Mouse (Mus musculus) testis, postnatal 10 days (tissue): ENCODE measurements around the gene Itfg1.
"Not testable (repeated sequence)": the region's sequence is repeated elsewhere in the genome, so short reads cannot be mapped to it uniquely, and the experiment has no call there.

ENCODE experiments used
- DNase-seq: peaks from one replicate; pipeline ENCODE4 v3.0.0; 2021; ENCODE audit warnings: low spot score

Itfg1 gene

DNA sequence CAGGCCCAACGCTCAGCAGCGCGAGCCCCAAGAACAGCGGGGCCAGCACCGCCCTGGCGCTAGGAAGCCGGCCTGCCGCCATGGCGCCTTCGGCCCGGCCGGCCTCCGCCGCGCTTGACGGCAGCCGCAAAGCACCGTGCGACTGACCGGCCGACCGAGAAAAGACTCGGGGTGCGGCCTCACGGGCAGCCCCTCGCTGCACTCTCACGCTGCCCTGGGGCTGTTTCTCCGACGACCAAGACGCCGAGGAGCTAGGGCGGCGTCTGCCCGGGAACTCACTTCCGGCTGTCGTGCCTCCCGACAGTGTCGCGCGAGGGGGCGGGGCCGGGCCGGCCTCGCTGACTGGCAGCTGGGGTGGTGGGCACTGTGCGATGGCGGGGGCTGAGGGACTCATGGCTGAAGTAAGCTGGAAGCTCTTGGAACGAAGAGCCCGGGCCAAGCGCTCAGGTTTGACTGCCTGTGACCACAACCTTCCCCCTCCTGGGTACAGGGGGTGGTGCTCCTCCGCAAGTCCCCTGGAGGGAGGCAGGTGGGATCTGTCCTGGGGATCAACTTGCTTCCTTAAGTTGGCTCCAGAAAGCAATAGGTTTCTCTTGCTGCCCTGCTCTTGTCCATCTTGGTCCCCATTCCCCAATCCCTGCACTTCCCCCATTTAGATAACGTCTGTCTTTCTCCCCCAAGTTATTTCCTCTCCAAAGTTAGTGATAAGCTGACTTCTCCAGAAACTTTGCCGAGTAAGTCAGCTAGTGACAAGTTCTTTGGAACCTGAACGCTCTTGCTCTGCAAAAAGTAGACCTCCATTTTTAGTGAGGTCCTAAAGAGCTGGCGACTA, at the start of gene Itfg1, which contains the start of gene Phkb:
Gene Itfg1 (minus strand): TSS at position 265 of the 832 bp plus-strand sequence.
Gene Phkb (plus strand): TSS at position 303 of the 832 bp plus-strand sequence.
- DNase-seq = peak; percentile 97

GRCm38 (mm10) chr8:85884811-85885210, 44.1 kb upstream of the Itfg1 start:
- no peak for DNase-seq

GRCm38 (mm10) chr8:85879624-85880023, 38.9 kb upstream of the Itfg1 start:
- DNase-seq = no peak

GRCm38 (mm10) chr8:85877976-85878375, 37.3 kb upstream of the Itfg1 start:
- DNase-seq = no peak

DNA sequence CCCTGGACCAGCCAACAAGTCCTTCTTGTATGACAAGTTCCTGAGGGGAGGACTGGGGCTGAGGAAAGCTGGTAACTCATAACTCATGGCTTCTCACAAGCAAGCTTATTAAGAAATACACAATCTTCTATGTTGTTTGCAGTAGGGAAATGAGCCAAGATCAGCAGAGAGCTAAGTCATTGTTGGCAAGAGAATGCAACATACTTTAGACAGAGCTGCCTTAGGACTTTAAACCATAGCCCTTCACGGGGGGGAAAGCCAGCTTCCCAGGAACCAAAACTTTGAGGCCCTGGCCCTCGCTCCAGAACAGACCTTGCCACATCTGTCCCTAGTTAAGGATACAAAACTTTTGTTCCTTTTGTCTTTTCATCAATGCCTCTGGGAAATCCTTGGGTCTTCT, 30.9 kb upstream of the Itfg1 start:
- no peak for DNase-seq

DNA sequence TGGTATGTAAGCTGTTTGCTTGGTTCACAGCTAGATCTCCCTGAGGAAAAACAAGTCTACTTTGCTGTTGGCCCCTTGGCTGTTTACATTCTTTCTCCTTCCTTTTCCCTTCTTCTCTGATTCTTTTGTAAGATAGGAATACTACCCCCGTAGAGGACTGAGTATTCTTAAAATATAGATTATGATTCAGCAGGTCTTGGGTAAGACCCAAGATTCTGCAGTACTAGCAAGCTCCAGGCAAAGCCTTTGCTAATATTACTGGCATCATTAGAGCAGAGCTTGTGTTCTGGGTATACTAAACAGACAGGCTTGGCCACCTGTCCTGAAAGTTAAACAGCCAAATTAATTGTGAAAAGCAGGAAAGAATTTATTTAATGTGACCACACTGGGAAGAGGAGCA, 21.7 kb upstream of the Itfg1 start:
- DNase-seq = no peak

- no peak for DNase-seq
These were observed 19.9 kb upstream of the Itfg1 start for GRCm38 (mm10) chr8:85860612-85861011.

DNA sequence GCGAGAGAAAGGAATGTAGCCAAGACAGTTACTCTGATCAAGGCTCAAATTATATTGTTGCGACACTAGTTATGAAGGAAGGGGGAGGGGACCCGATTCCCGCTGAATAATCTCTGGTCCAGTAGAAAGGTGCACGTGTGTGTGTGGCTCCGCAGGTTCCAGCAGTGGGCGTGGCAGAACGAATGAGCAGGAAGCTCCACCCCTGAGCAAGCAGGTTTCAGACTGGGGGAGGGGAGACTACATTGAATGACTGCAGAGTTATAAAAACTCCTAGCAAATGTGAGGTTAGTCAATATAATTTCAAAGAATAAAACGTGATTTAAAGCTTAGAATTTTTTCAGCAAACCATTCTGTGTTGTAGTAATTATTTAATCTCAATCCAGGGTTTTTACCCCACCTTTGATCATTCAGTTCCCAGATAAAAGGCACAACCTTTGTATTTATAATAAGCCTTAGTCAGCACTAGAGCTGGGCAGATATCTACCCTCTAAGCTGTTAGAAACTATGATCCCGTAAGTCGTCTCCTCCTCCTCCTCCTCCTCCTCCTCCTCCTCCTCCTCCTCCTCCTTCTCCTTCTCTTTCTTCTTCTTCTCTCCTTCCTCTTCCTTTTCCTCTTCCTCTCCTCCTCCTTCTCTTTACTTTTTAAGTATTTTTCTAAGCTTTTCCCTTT, 16.6 kb upstream of the Itfg1 start:
- not testable (repeated sequence) for DNase-seq

DNA sequence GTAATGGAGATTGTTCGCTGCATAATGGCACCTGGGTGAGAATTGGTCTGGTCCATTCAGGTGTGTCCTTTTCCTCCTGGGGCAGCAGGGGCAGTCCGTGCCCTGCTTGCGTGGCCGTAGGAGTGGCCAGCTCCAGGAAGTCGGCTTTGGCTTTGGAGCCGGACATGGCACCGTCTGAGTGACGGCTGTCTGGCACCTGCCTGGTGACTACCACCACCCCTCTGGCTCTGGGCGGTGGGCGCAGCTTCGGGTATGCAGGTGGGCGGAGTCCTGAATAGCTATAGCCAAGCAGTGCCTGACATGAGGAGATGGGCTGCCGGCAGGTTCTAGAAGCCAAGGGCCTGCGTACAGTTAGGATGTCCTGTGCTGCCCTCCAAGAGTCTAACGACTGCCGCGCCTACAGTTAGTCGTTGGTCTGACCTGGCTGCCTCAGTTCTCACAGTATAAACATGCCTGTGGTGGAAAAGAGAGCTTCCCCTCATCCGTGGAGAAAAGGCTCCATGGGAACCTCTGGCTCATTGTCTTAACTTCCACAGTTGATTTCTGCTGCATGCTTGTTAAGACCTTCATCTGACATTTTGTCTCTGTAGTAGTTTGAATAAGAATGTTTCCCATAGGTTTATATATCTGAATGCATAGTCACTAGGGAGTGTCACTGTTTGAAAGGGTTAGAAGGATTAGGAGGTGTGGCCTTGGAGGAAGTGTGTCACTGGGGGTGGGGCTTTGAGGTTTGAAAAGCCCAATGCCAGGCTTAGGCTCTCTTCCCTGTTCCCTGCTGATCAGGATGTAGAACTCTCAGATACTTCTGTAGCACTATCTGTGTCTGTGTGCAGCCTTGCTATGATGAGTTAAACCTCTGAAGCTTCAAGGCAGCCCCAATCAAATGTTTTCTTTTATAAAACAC, 13.8 kb upstream of the Itfg1 start:
- DNase-seq = no peak

- no peak for DNase-seq
These were observed 5.2 kb upstream of the Itfg1 start for GRCm38 (mm10) chr8:85845887-85846286.

DNA sequence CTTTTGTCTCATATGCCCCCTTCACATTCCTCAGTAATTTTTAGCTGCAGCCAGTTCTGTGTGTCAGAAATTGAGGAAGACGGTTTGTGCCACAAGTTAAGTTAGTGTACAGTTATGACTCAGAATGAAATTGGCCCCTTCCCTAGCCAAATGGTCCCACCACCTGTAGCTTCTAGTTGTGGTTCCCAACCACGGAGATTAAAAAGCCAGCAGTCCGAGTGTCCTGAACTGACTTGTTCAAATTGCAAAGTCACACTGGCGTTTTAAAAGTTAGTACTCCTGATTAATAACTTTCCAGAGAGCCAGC, 721 bp upstream of the Itfg1 start:
- DNase-seq = no peak

- DNase-seq = no peak
These were observed 635 bp downstream of the Itfg1 start for GRCm38 (mm10) chr8:85839916-85840656.

DNA sequence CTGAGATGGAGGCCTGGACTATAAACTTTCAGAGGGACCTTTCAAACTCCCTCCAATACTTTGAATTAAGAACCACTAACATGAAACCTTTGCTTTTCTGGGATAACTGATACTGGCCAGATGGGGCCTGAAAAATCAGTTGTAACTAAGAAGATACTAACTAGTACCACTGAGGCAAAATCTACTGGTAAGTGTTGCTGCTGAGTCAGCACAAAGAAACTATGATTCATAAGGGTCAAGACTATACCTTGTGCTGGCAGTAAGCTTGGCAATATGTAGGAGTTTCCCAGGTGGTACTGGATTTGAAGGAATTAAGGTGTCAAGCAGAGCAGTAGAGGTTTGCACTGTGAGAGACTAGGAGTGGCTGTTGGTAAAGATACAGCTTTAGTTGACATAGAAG, 27.1 kb downstream of the Itfg1 start:
- DNase-seq = no peak

DNA sequence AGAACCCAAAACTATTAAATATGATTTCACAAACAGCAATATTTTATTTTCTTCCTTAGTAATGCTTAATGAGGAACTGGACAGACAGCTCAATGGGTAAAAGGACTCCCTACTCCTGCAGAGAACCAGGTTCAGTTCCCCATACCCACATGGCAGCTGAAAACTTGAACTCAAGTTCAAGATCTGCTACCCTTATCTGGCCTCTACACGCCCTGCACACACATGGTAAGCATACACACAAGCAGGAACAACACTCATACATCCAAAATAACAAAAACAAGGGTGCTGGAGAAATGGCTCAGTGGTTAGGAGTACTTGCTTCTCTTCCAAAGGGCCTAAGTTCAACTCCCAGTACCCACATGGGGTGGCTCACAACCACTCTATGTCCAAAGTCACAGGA, 39.3 kb downstream of the Itfg1 start:
- no peak for DNase-seq

- no peak for DNase-seq
These were observed 40.6 kb downstream of the Itfg1 start for GRCm38 (mm10) chr8:85800164-85800563.

GRCm38 (mm10) chr8:85796392-85796791, 44.3 kb downstream of the Itfg1 start:
- not testable (repeated sequence) for DNase-seq

GRCm38 (mm10) chr8:85788341-85788740, 52.4 kb downstream of the Itfg1 start:
- DNase-seq = no peak

DNA sequence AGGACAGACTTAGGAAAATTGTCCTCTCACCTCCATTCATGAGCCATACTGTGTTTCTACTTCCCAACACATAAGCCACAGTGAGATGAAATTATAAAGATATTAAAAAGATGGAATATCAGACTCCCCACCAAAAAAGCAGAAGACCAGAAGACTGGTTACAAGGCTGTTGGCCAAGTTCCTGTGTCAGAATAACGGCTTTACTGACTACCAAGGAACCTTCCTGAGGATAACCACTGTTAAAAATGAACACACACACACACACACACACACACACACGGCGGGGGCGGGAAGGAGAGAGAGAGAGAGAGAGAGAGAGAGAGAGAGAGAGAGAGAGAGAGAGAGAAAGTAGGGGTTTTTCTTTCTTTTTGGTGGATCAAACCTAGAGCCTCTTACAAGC, 52.8 kb downstream of the Itfg1 start:
- no peak for DNase-seq

GRCm38 (mm10) chr8:85785506-85785905, 55.2 kb downstream of the Itfg1 start:
- DNase-seq = no peak

DNA sequence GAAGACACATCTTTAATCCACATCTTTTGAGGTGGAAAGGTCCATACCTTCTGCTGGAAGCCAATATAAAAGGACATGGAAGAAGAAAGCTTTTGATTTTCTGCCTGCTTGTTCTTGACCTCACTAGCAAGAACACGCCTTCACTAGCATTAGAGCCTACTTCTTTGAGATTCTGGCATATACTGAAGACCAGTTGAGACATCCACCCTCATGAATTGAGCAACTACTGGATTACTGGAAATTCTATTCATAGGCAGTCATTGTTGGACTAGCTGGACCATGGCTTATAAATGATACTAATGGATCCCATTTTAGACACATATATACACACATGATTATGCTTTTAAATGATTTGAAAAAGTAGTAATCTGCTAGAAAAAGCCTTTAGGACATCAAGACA, 56.9 kb downstream of the Itfg1 start:
- DNase-seq = no peak

GRCm38 (mm10) chr8:85780091-85780490, 60.6 kb downstream of the Itfg1 start:
- no peak for DNase-seq

DNA sequence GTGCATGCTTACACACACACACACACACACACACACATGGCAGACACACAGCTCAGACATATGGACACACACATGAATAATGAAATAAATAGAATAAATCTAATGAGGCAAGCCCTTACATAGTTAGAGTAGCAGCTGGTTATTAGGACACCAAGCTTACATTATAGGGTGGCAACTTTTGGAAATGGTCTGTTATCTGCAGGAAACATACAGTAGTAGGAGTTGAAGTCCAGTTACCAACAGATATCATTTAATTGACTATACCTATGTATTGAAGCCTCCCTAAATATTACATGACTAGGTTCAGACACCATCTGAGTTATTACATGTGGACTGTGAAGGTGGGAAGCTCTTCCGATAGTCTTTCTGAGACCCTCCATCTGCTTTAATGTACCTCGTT, 95.7 kb downstream of the Itfg1 start:
- DNase-seq = no peak
